Mouse (Mus musculus): ENCODE results near the gene AI481877. TPM values are rescaled to one million over a fixed set of nuclear protein-coding genes. Genes with fewer than 3 reads are reported as not detected.

The AI481877 gene
- total and polyA plus RNA-seq, 3 experiments = not detected

DNA sequence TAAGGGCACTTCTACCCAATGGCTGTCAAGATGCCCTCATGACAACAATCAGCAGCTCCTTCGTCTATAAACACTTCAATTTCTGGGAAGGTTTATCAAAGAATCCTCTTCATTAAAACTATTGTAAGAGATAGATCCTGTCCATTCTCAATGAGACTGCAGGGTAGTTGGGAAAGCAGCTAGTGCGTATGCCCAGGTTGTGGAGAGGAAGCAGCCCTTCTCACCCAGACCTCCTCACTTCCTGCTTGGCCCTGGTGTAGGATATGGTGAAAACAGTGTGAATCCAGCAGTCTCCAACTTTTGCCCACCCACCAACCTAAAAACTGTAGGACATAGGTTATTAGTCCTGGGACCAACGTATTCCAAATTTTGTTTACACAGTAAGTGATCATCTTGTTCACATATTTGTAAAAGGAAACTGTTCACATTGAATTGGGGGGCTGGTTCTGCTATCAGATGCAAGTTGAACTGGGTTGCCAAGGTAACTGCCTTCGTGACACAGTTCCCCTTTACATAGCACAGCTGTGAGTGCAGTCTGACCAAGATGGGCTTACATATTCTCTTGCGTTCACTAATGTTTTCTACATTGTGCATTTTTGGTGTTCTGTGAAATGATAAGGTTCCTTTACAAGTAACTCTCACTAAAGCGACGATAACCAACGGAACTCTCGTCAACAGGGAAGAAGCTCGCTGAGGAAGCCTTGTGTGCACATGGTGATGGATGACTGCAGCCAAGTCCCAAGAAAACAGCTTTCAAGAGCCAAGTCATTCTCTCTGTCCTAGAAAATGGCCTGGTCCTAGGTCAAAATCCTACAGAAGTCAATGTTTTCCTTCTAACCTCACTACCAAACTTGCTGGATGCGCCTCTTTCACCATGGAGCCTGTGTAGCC lies 98.1 kb downstream of the AI481877 start:
- dilution Hi-C loops (cut with MboI; ENCODE audit: extremely low pct_ligation_motif_present, extremely low pct_unique_long_range_greater_than_20kb, low sequenced_read_pairs) (no loop called here), in situ Hi-C loops (cut with MboI; ENCODE audit: low pct_ligation_motif_present, low pct_unique_long_range_greater_than_20kb, low sequenced_read_pairs) (loop anchor here (10.0 kb wide), 1 partner anchor 46 kb away; the partner anchor contains the start of gene Dnajc25)
- TF ChIP-seq MAX (IDR thresholded peaks at IDR 0.05; ENCODE audit: low read length) (no peak), NRF1 (IDR thresholded peaks at IDR 0.05; ENCODE audit: low read depth, low read length) (no peak), MYC (IDR thresholded peaks at IDR 0.05; ENCODE audit: low read depth, low read length) (no peak), KAT2A (IDR thresholded peaks at IDR 0.05; ENCODE audit: insufficient replicate concordance, low read length) (no peak), USF2 (conservative IDR thresholded peaks at IDR 0.05; ENCODE audit: low read depth, low read length) (no peak), ETS1 (conservative IDR thresholded peaks at IDR 0.05; ENCODE audit: low read depth, low read length) (no peak), IRF4 (IDR thresholded peaks at IDR 0.05; ENCODE audit: low read depth, low read length) (no peak), MAFK (IDR thresholded peaks at IDR 0.05; ENCODE audit: insufficient replicate concordance, low read length) (no peak), CHD1 (IDR thresholded peaks at IDR 0.05; ENCODE audit: low read depth, low read length) (no peak), JUND (conservative IDR thresholded peaks at IDR 0.05; ENCODE audit: low read depth, low read length) (no peak), JUN (IDR thresholded peaks at IDR 0.05; ENCODE audit: insufficient read depth, low read depth, low read length) (no peak)
- Histone ChIP-seq H3K79me2 (replicated peaks; ENCODE audit: control insufficient read depth, extremely low read depth, insufficient read depth, poor library complexity, severe bottlenecking) (no peaks in the 10 kb centered on the region), H3K4me3 (replicated peaks in 1 of 3; ENCODE audit: low read depth in 2 of 3, low read length in 2 of 3, poor library complexity in 1 of 3) (no peak overlapping the region), H3K9me3 (replicated peaks; ENCODE audit: low read length) (no peaks in the 10 kb centered on the region), H3K4me1 (ENCODE audit: control insufficient read depth in 1 of 2, insufficient read depth in 2 of 2) (peaks cover 0 to 33% of the 10 kb centered on the region in 2 experiments; a peak in 2 of 4 replicates), H3K27ac (ENCODE audit: insufficient read depth, low read depth) (no peak overlapping the region), H3K36me3 (replicated peaks in 1 of 2; ENCODE audit: control insufficient read depth in 1 of 2, insufficient read depth in 1 of 2, low read length in 1 of 2) (peaks cover 13 to 51% of the 10 kb centered on the region in 2 experiments), H3K9ac (ENCODE audit: insufficient read depth, low read depth) (no peak overlapping the region), H3K27me3 (replicated peaks) (no peaks in the 10 kb centered on the region), H3K4me2 (ENCODE audit: insufficient read depth, low read depth, poor library complexity, severe bottlenecking) (no peak overlapping the region)
- no peak for DNase-seq (ENCODE audit: extremely low read depth)

GRCm38 (mm10) chr4:59037525-59037924 lies 101.3 kb downstream of the AI481877 start:
- in situ Hi-C loops (cut with MboI; ENCODE audit: low pct_ligation_motif_present, low pct_unique_long_range_greater_than_20kb, low sequenced_read_pairs) (no loop called here), dilution Hi-C loops (cut with MboI; ENCODE audit: extremely low pct_ligation_motif_present, extremely low pct_unique_long_range_greater_than_20kb, low sequenced_read_pairs) (no loop called here)
- Histone ChIP-seq H3K9ac (ENCODE audit: insufficient read depth, low read depth) (no peak overlapping the region), H3K4me2 (ENCODE audit: insufficient read depth, low read depth, poor library complexity, severe bottlenecking) (no peak overlapping the region), H3K27ac (ENCODE audit: insufficient read depth, low read depth) (no peak overlapping the region), H3K4me1 (ENCODE audit: control insufficient read depth in 1 of 2, insufficient read depth in 2 of 2) (peaks cover 0 to 36% of the 10 kb centered on the region in 2 experiments; a peak in 2 of 4 replicates), H3K9me3 (replicated peaks; ENCODE audit: low read length) (peaks cover 4% of the 10 kb centered on the region), H3K79me2 (replicated peaks; ENCODE audit: control insufficient read depth, extremely low read depth, insufficient read depth, poor library complexity, severe bottlenecking) (no peaks in the 10 kb centered on the region), H3K36me3 (replicated peaks in 1 of 2; ENCODE audit: control insufficient read depth in 1 of 2, insufficient read depth in 1 of 2, low read length in 1 of 2) (peaks cover 13 to 44% of the 10 kb centered on the region in 2 experiments), H3K4me3 (replicated peaks in 1 of 3; ENCODE audit: low read depth in 2 of 3, low read length in 2 of 3, poor library complexity in 1 of 3) (no peak overlapping the region), H3K27me3 (replicated peaks) (no peaks in the 10 kb centered on the region)
- DNase-seq (ENCODE audit: extremely low read depth) = no peak
- TF ChIP-seq ZMIZ1 (IDR thresholded peaks at IDR 0.05; ENCODE audit: low read depth, low read length) = no peak
- TF ChIP-seq MXI1 (IDR thresholded peaks at IDR 0.05; ENCODE audit: low read depth, low read length) = no peak
- no peak for TF ChIP-seq MAX (IDR thresholded peaks at IDR 0.05; ENCODE audit: low read length)
- no peak for TF ChIP-seq SIN3A (IDR thresholded peaks at IDR 0.05; ENCODE audit: low read length)
- TF ChIP-seq TCF12 (IDR thresholded peaks at IDR 0.05; ENCODE audit: low read depth, low read length) = no peak
- no peak for TF ChIP-seq POLR2AphosphoS2 (IDR thresholded peaks at IDR 0.05; ENCODE audit: low read depth, low read length)
- no peak for TF ChIP-seq CTCF (conservative IDR thresholded peaks at IDR 0.05 in 1 of 2, IDR thresholded peaks at IDR 0.05 in 1 of 2; ENCODE audit: low read depth in 2 of 2, low read length in 2 of 2)
- no peak for TF ChIP-seq NELFE (IDR thresholded peaks at IDR 0.05; ENCODE audit: low read depth, low read length)

Data from CH12.LX (cell line).